15 mouse cellular contexts compared by ENCODE assay signal in genomic region chr13:41644591-41645482, GRCm38 (mm10). TPM values are rescaled to one million over a fixed set of nuclear protein-coding genes. Genes with fewer than 3 reads are reported as not detected.
DNase-seq lines count a peak whose midpoint lies in the region; ATAC-seq and TF ChIP-seq lines count a peak whose summit lies in the region.
"Had no signal": no experiment of that assay in that cellular context is flagged by ENCODE, and none has a peak within 500 bp of the region (broad histone marks: within the 10 kb centered on the region; RNA-seq: fewer than 3 reads in every experiment).

No protein-coding gene starts in this region.

- ATAC-seq in heart, embryonic 11.5 days (replicated peaks; ENCODE audit: insufficient number of reproducible peaks, low FRiP score, low TSS enrichment) = no peak
- ATAC-seq in kidney, embryonic 16.5 days (ENCODE audit: low FRiP score, low TSS enrichment) = no peak
- ATAC-seq in midbrain, embryonic 11.5 days (ENCODE audit: low FRiP score) = 0 out of 2 replicates have a peak, but pooled peaks have one; percentile 19
- no peak for ATAC-seq in midbrain, postnatal 0 days (ENCODE audit: low FRiP score)
- peak; percentile 72; the same call in 1 of the 2 replicates for ATAC-seq in stomach, embryonic 15.5 days (ENCODE audit: insufficient read depth, low FRiP score, low read depth)

- 53% methylated on average over 10 of the region's 10 CpGs for WGBS in heart, embryonic 11.5 days (ENCODE audit: insufficient replicate concordance)
- WGBS in kidney, embryonic 16.5 days = 49% methylated on average over 10 of the region's 10 CpGs
- 64% methylated on average over 10 of the region's 10 CpGs for WGBS in midbrain, embryonic 11.5 days
- 52% methylated on average over 10 of the region's 10 CpGs for WGBS in midbrain, postnatal 0 days
- 45% methylated on average over 10 of the region's 10 CpGs for WGBS in stomach, embryonic 15.5 days

- no peak overlapping the region for H3K9ac ChIP-seq in heart, embryonic 11.5 days (ENCODE audit: low read depth, low read length)
- H3K9ac ChIP-seq in kidney, embryonic 16.5 days (replicated peaks; ENCODE audit: low read length) = no peak overlapping the region
- H3K9ac ChIP-seq in midbrain, embryonic 11.5 days (ENCODE audit: low read length) = no peak overlapping the region
- no peak overlapping the region for H3K9ac ChIP-seq in midbrain, postnatal 0 days (replicated peaks; ENCODE audit: low read length, poor library complexity, severe bottlenecking)
- no peak overlapping the region for H3K9ac ChIP-seq in stomach, embryonic 15.5 days
- H3K9ac ChIP-seq: limb, embryonic 15.5 days had no signal

- H3K4me2 ChIP-seq in heart, embryonic 11.5 days = no peak overlapping the region
- H3K4me2 ChIP-seq in kidney, embryonic 16.5 days (replicated peaks; ENCODE audit: low read depth, low read length) = no peak overlapping the region
- no peak overlapping the region for H3K4me2 ChIP-seq in midbrain, embryonic 11.5 days
- H3K4me2 ChIP-seq in midbrain, postnatal 0 days (ENCODE audit: low read depth, low read length, poor library complexity, severe bottlenecking) = no peak overlapping the region
- no peak overlapping the region for H3K4me2 ChIP-seq in stomach, embryonic 15.5 days
- H3K4me2 ChIP-seq: limb, embryonic 15.5 days had no signal

- TF ChIP-seq CTCF in midbrain, postnatal 0 days (IDR thresholded peaks at IDR 0.05) = no peak

- H3K4me1 ChIP-seq in heart, embryonic 11.5 days (ENCODE audit: control insufficient read depth, insufficient read depth, low read length) = peaks cover 31% of the 10 kb centered on the region
- peaks cover 21% of the 10 kb centered on the region for H3K4me1 ChIP-seq in kidney, embryonic 16.5 days (ENCODE audit: insufficient read depth, low read length)
- H3K4me1 ChIP-seq in midbrain, embryonic 11.5 days (ENCODE audit: control insufficient read depth, insufficient read depth, low read length) = peaks cover 8% of the 10 kb centered on the region; the same call in 1 of the 2 replicates
- H3K4me1 ChIP-seq in midbrain, postnatal 0 days (ENCODE audit: insufficient read depth, low read length) = no peaks in the 10 kb centered on the region; the same call in 1 of the 2 replicates
- peaks cover 12% of the 10 kb centered on the region; the same call in 1 of the 2 replicates for H3K4me1 ChIP-seq in stomach, embryonic 15.5 days

- no peaks in the 10 kb centered on the region for H3K9me3 ChIP-seq in heart, embryonic 11.5 days (replicated peaks; ENCODE audit: control insufficient read depth, low read length)
- no peaks in the 10 kb centered on the region for H3K9me3 ChIP-seq in kidney, embryonic 16.5 days (ENCODE audit: low read length)
- no peaks in the 10 kb centered on the region for H3K9me3 ChIP-seq in midbrain, embryonic 11.5 days (ENCODE audit: control insufficient read depth, low read length)
- no peaks in the 10 kb centered on the region for H3K9me3 ChIP-seq in midbrain, postnatal 0 days (ENCODE audit: low read length)
- H3K9me3 ChIP-seq in stomach, embryonic 15.5 days = no peaks in the 10 kb centered on the region
- H3K9me3 ChIP-seq: G1E; limb, embryonic 15.5 days had no signal

- no peak for DNase-seq in heart, adult 18-20 months
- DNase-seq in kidney, adult 8-10 months = no peak
- peak; percentile 59 for DNase-seq in midbrain, embryonic 11.5 days (ENCODE audit: low spot score, missing footprints)
- DNase-seq in midbrain, postnatal 0 days (ENCODE audit: low spot score) = no peak
- no peak for DNase-seq in Muller cell, postnatal 12 days (ENCODE audit: inconsistent ontology term)
- DNase-seq: cerebellum, adult 9-11 months; gastrocnemius, postnatal 36 days; kidney, adult 11 months had no signal

- no peak overlapping the region for H3K4me3 ChIP-seq in heart, embryonic 11.5 days (ENCODE audit: low read depth, low read length)
- H3K4me3 ChIP-seq in kidney, embryonic 16.5 days (ENCODE audit: low read length) = no peak overlapping the region
- H3K4me3 ChIP-seq in midbrain, embryonic 11.5 days (ENCODE audit: low read depth, low read length) = no peak overlapping the region
- no peak overlapping the region for H3K4me3 ChIP-seq in midbrain, postnatal 0 days (ENCODE audit: low read depth, low read length)
- H3K4me3 ChIP-seq in stomach, embryonic 15.5 days (replicated peaks) = no peak overlapping the region
- H3K4me3 ChIP-seq: erythroblast, embryonic 14.5 days; limb, embryonic 15.5 days had no signal

- H3K27ac ChIP-seq in heart, embryonic 11.5 days (ENCODE audit: low read depth, low read length) = peak overlapping the region; percentile 96
- H3K27ac ChIP-seq in kidney, embryonic 16.5 days (ENCODE audit: low read length) = peak overlapping the region; percentile 90; the same call in 1 of the 2 replicates
- H3K27ac ChIP-seq in midbrain, embryonic 11.5 days (ENCODE audit: low read depth, low read length) = no peak overlapping the region
- no peak overlapping the region for H3K27ac ChIP-seq in midbrain, postnatal 0 days (ENCODE audit: low read depth, low read length)
- peak overlapping the region; percentile 62 for H3K27ac ChIP-seq in stomach, embryonic 15.5 days
- H3K27ac ChIP-seq: macrophage had no signal

- no peaks in the 10 kb centered on the region for H3K27me3 ChIP-seq in heart, embryonic 11.5 days (ENCODE audit: control insufficient read depth, insufficient read depth, low read length)
- H3K27me3 ChIP-seq in kidney, embryonic 16.5 days (ENCODE audit: insufficient read depth, low read length) = no peaks in the 10 kb centered on the region
- no peaks in the 10 kb centered on the region for H3K27me3 ChIP-seq in midbrain, embryonic 11.5 days (ENCODE audit: control insufficient read depth, insufficient read depth, low read length)
- H3K27me3 ChIP-seq in midbrain, postnatal 0 days (ENCODE audit: insufficient read depth, low read length) = no peaks in the 10 kb centered on the region
- H3K27me3 ChIP-seq in stomach, embryonic 15.5 days (replicated peaks) = no peaks in the 10 kb centered on the region
- H3K27me3 ChIP-seq: limb, embryonic 15.5 days had no signal

- no peaks in the 10 kb centered on the region for H3K36me3 ChIP-seq in heart, embryonic 11.5 days (ENCODE audit: control insufficient read depth, insufficient read depth, low read length)
- H3K36me3 ChIP-seq in kidney, embryonic 16.5 days (ENCODE audit: insufficient read depth, low read length) = no peaks in the 10 kb centered on the region
- no peaks in the 10 kb centered on the region for H3K36me3 ChIP-seq in midbrain, embryonic 11.5 days (ENCODE audit: control insufficient read depth, insufficient read depth, low read length)
- no peaks in the 10 kb centered on the region for H3K36me3 ChIP-seq in midbrain, postnatal 0 days (ENCODE audit: insufficient read depth, low read length)
- no peaks in the 10 kb centered on the region for H3K36me3 ChIP-seq in stomach, embryonic 15.5 days
- H3K36me3 ChIP-seq: limb, embryonic 15.5 days had no signal

RNA-seq across cellular contexts. Expression of gene Tmem170b, which starts 39.1 kb away (rescaled TPM):
- 17.6 and 20.3 TPM in 2 replicates for polyA plus RNA-seq in heart, embryonic 11.5 days (2014; fragmentation: Nextera tagmentation; extraction: Ambion mirVana)
- total RNA-seq in heart, adult 18-20 months (2021) = 10 to 100 TPM; 23.1 to 24.9 TPM
- polyA plus RNA-seq in kidney, embryonic 16.5 days (2015; fragmentation: Nextera tagmentation; extraction: Ambion mirVana) = 9.0 and 10.2 TPM in 2 replicates
- polyA plus RNA-seq in midbrain, embryonic 11.5 days (2014; fragmentation: Nextera tagmentation; extraction: Ambion mirVana) = 23.8 and 25.9 TPM in 2 replicates
- 33.2 and 39.3 TPM in 2 replicates for total RNA-seq in midbrain, postnatal 0 days (2014; rRNA removed)
- 37.4 and 39.3 TPM in 2 replicates for polyA plus RNA-seq in midbrain, postnatal 0 days (2015; fragmentation: Nextera tagmentation; extraction: Ambion mirVana)
- polyA plus RNA-seq in stomach, embryonic 15.5 days (2015; fragmentation: Nextera tagmentation; extraction: Ambion mirVana) = 9.2 and 9.5 TPM in 2 replicates

Comparison
In these comparisons a context has a peak if more than half of its experiments do, and no peak if none do; other contexts are left out.
1. ATAC-seq: peak in midbrain, embryonic 11.5 days (single experiment) and stomach, embryonic 15.5 days (single experiment); none in heart, embryonic 11.5 days (single experiment), kidney, embryonic 16.5 days (single experiment) and midbrain, postnatal 0 days (single experiment).
2. H3K27ac ChIP-seq: peak in heart, embryonic 11.5 days (single experiment), kidney, embryonic 16.5 days (single experiment) and stomach, embryonic 15.5 days (single experiment); none in midbrain, embryonic 11.5 days (single experiment) and midbrain, postnatal 0 days (single experiment).